Mouse (Mus musculus) spleen, adult 2 months (tissue): ENCODE measurements around the gene Abcb7.
"Not testable (repeated sequence)": the region's sequence is repeated elsewhere in the genome, so short reads cannot be mapped to it uniquely, and the experiment has no call there.

Experiments
- CTCF ChIP-seq: fragments of 200-500 bp; IDR thresholded peaks from 2 replicates; pipeline ENCODE4 v1.5.1; 2011; ENCODE audit warnings: mild to moderate bottlenecking, inconsistent platforms; ENCODE audit not compliant: insufficient read depth, insufficient read length, insufficient replicate concordance; ENCODE audit errors: extremely low read depth
- POLR2A ChIP-seq: fragments of 200-500 bp; IDR thresholded peaks from 2 replicates; pipeline ENCODE4 v1.6.1; 2011; ENCODE audit warnings: low read depth, low read length, inconsistent platforms

GRCm38 (mm10) chrX:104348146-104348545 is 65.5 kb downstream of the Abcb7 start:
- TF ChIP-seq POLR2A, CTCF: not testable (repeated sequence)
